Mouse (Mus musculus) hindbrain, embryonic 13.5 days (tissue): Measurements from ENCODE around the gene Casc1. TPM values are rescaled to one million over a fixed set of nuclear protein-coding genes. Genes with fewer than 3 reads are reported as not detected.

Source experiments
- ATAC-seq: fragments of 200-750 bp; cut with Nextera tagmentation; 2 replicates; pipeline ENCODE4 v1.8.0; 2017; ENCODE audit warnings: moderate TSS enrichment; ENCODE audit not compliant: low FRiP score
- H3K27ac ChIP-seq: fragments of 300-500 bp; sonication (generic); 2 replicates; pipeline ENCODE4 v1.5.1; 2015; ENCODE audit warnings: inconsistent platforms, mild to moderate bottlenecking, moderate library complexity
- H3K27me3 ChIP-seq: fragments of 300-500 bp; sonication (generic); 2 replicates; pipeline ENCODE4 v1.6.1; 2015; ENCODE audit warnings: mild to moderate bottlenecking, inconsistent platforms
- H3K36me3 ChIP-seq: fragments of 300-500 bp; sonication (generic); 2 replicates; pipeline ENCODE4 v1.6.1; 2015; ENCODE audit warnings: mild to moderate bottlenecking, inconsistent platforms
- H3K4me1 ChIP-seq: fragments of 300-500 bp; sonication (generic); replicated peaks from 2 replicates; pipeline ENCODE4 v1.6.1; 2015; ENCODE audit warnings: inconsistent platforms
- H3K4me2 ChIP-seq: fragments of 300-500 bp; sonication (generic); 2 replicates; pipeline ENCODE4 v1.6.1; 2015; ENCODE audit warnings: inconsistent platforms, mild to moderate bottlenecking, moderate library complexity
- H3K4me3 ChIP-seq: fragments of 300-500 bp; sonication (generic); 2 replicates; pipeline ENCODE4 v1.5.1; 2015; ENCODE audit warnings: mild to moderate bottlenecking, inconsistent platforms
- H3K9ac ChIP-seq: fragments of 300-500 bp; sonication (generic); 2 replicates; pipeline ENCODE4 v1.6.1; 2015; ENCODE audit warnings: mild to moderate bottlenecking, inconsistent platforms
- H3K9me3 ChIP-seq: fragments of 300-500 bp; sonication (generic); 2 replicates; pipeline ENCODE4 v1.6.1; 2016; ENCODE audit warnings: inconsistent platforms
- WGBS: fragments of 180-500 bp; shearing (Covaris S2); methylation state at CpG from one replicate; pipeline ENCODE4 v1.1.7; 2015; 5-methylcytosine and 5-hydroxymethylcytosine counted together
- polyA plus RNA-seq: library from polyadenylated mRNA; unstranded; fragments of >200 nt; fragmentation: Nextera tagmentation; extraction: Ambion mirVana; gene quantifications from 2 replicates; pipeline ENCODE4 v1.2.1, GENCODE M21; 2015

Casc1 gene
- 0.97 and 1.0 TPM in 2 replicates for polyA plus RNA-seq

GRCm38 (mm10) chr6:145210816-145211338 is at the start of gene Casc1, which contains the start of gene Etfrf1:
TSS of gene Casc1 (minus strand) at chr6:145211005.
TSS of gene Etfrf1 (plus strand) at chr6:145211134.
- H3K27ac ChIP-seq = peak within 1 kb of the TSS; percentile 96
- H3K9me3 ChIP-seq = no peaks in the 10 kb centered on the region
- ATAC-seq = peak; percentile 99
- peaks cover 18% of the 10 kb centered on the region for H3K4me1 ChIP-seq
- WGBS = 0% methylated on average over 36 of the region's 36 CpGs
- peak within 1 kb of the TSS; percentile 91 for H3K9ac ChIP-seq
- peak within 1 kb of the TSS; percentile 65 for H3K4me2 ChIP-seq
- H3K27me3 ChIP-seq = no peaks in the 10 kb centered on the region
- H3K4me3 ChIP-seq = peak within 1 kb of the TSS; percentile 73
- H3K36me3 ChIP-seq = no peaks in the 10 kb centered on the region

DNA sequence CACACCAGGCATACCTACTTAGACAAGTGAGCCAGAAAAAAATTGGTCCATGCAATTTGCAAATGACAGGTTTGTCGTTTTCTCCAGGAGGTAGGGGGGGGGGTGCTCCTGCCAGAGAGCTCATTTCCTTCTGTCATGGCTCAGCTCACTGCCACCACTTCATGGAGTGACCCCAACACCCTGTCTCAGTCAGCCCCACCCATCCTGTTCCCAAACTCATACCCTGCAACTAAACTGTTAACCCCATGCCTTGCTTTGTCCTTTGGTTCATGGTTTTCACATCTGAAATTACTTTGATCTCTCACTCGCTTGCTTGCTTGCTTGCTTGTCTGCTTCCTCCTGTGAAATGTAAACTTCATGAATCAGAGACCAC is 45.9 kb upstream of the Casc1 start:
- Histone ChIP-seq H3K27me3 (no peaks in the 10 kb centered on the region), H3K4me3 (no peak overlapping the region), H3K9ac (no peak overlapping the region), H3K36me3 (no peaks in the 10 kb centered on the region), H3K4me2 (no peak overlapping the region), H3K27ac (no peak overlapping the region), H3K9me3 (no peaks in the 10 kb centered on the region), H3K4me1 (no peaks in the 10 kb centered on the region)
- no peak for ATAC-seq
- 50% methylated on average over 2 of the region's 2 CpGs for WGBS

DNA sequence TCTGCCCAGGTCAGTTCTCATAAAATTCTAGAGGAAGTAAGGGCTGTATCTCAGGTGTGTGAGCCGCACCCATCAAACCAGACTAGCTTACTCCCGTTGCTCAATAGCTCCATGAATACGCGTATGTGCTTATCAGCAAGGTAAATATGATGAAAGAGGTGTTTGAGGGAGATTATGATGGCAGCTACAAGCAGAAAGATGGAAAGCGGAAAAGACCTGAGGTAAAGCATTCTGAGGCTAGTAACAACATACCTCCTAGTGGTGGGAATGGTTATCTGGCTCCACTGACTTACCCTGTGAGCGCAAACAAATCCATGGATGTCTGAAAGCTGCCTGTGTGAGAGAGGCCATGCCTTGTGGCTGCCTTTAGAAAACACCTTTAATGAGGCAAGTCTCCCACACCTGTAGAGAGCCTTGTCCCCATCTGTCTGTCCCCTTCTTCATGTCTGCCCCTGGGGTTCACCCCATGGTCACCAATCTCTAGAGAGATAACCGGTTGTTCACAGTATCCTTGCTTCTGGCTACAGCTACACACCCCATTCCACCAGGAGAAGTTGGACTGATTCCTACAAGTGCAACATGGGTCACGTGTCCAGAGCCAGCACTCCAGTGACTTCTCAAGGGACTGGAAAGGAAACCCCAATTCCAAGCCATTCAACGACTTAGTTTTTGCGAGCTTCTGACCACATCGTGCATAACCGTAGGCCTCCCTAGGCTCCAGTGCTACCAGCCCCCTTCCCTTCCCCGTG is 45.3 kb upstream of the Casc1 start:
- H3K36me3 ChIP-seq = no peaks in the 10 kb centered on the region
- no peak overlapping the region for H3K4me3 ChIP-seq
- 0 out of 2 replicates have a peak, but pooled peaks cover 2% of the 10 kb centered on the region for H3K4me1 ChIP-seq
- H3K27ac ChIP-seq = no peak overlapping the region
- 84% methylated on average over 13 of the region's 13 CpGs for WGBS
- H3K27me3 ChIP-seq = no peaks in the 10 kb centered on the region
- no peak for ATAC-seq
- H3K9ac ChIP-seq = no peak overlapping the region
- no peaks in the 10 kb centered on the region for H3K9me3 ChIP-seq
- H3K4me2 ChIP-seq = no peak overlapping the region

DNA sequence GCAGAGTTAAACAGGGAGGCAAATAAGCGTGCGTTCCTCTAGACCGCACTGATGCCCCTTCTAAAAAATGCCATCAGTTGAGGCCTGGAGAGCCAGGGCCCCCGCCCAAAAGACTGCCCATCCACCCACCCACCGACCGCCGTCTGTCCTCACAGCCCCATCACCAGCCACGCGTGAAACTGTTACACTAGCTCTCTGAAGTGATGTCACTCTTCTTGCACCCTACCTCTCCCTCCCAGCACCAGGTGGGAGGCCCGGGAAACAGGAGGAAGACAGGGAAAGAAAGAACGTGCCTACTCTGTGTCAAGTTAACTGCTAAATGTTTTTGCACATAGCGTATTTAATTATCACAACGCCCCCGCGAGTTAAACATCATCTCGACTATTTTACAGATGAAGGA is 40.0 kb upstream of the Casc1 start:
- Histone ChIP-seq H3K9me3 (no peaks in the 10 kb centered on the region), H3K4me2 (peak overlapping the region; percentile 65), H3K4me3 (peak overlapping the region; percentile 89), H3K27ac (peak overlapping the region; percentile 94), H3K4me1 (peaks cover 26% of the 10 kb centered on the region), H3K9ac (peak overlapping the region; percentile 95), H3K36me3 (no peaks in the 10 kb centered on the region; the same call in 1 of the 2 replicates), H3K27me3 (no peaks in the 10 kb centered on the region)
- ATAC-seq = peak; percentile 54
- WGBS = 12% methylated on average over 16 of the region's 16 CpGs

DNA sequence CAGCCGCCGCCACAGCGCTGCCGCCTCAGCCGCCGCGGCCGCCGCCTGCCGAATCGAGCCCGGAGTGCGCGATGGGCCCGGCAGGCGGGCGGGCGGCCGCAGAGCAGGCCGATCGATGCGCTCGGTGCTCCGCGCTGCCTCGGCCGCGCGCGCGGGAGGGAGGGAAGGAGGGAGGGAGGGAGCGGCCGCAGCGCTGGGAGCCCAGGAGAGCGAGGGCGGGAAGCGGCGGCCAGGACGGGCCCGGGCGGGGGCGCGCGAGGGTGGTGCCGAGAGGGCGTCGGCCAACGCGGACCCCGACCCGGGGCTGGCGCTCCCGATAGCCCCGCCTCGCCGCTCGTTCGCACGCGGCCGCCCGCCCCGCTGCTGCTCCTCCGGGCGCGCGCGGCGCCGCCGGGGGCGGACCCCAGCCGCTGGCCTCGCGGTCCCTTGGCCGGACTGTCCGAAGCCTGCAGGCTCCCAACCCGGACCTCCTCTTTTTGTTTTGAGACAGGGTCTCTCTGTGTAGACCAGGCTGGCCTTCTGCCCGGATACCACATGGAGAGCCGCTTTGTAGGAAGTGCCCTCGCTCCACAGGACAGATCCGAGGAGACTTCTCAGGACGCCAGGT is 39.5 kb upstream of the Casc1 start, which contains the start of gene Kras:
TSS of gene Kras (minus strand) at position 55 of the 607 bp plus-strand sequence.
- Histone ChIP-seq H3K4me2 (peak within 1 kb of the TSS; percentile 79), H3K27ac (peak within 1 kb of the TSS; percentile 94), H3K4me1 (peaks cover 26% of the 10 kb centered on the region), H3K27me3 (no peaks in the 10 kb centered on the region), H3K9me3 (no peaks in the 10 kb centered on the region), H3K9ac (peak within 1 kb of the TSS; percentile 95), H3K4me3 (peak within 1 kb of the TSS; percentile 89), H3K36me3 (peaks cover 3% of the 10 kb centered on the region; the same call in 1 of the 2 replicates)
- WGBS = under 1% methylated on average over 66 of the region's 83 CpGs
- peak; percentile 94 for ATAC-seq

DNA sequence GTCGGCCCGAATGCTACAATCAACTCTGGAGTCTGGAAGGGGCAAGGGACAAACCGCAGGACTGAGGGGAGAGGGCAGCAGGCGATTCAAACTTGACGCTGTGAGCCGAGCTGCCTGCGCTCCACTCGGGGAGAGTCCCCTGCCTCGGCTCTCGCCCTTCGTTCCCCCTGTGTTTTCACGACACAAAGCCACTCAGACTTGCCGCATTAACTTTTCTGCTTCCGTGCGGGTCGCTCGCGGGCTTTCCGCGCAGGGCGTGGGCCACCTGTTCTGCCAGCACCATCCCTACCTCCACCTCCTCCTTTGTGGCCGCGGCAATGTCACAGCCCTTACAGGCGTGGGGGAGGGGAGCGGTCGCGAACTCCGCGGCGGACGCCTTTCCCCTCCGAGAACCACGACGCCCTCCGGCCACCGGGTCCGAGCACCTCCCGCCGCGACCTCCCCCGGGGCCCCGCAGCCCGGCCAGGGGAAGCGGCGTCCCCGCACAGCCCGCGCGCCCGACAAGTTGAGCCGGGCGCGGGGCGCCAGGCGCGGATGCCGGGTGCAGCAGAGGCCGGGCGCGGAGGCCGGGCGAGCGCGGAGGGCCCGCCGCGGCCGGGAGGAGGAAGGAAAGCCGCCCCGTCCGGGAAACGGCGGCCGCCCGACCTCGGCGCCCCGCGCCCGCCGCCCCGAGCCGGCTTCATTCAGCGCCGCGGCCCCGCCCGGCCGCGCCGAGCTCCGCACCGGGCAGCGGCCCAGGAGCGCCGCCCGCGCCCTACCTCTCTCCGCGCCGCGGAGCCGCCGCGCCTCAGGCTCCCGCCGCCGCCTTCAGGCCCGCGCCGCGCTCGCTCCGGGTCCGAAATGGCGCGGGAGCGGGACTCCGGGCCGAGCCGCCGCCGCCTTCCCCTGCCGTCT is 38.7 kb upstream of the Casc1 start:
- peak; percentile 69 for ATAC-seq
- H3K9ac ChIP-seq = peak overlapping the region; percentile 95
- H3K36me3 ChIP-seq = peaks cover 7% of the 10 kb centered on the region; the same call in 1 of the 2 replicates
- H3K4me1 ChIP-seq = peaks cover 26% of the 10 kb centered on the region
- peak overlapping the region; percentile 89 for H3K4me3 ChIP-seq
- WGBS = under 1% methylated on average over 83 of the region's 124 CpGs
- no peaks in the 10 kb centered on the region for H3K27me3 ChIP-seq
- peak overlapping the region; percentile 79 for H3K4me2 ChIP-seq
- peak overlapping the region; percentile 94 for H3K27ac ChIP-seq
- no peaks in the 10 kb centered on the region for H3K9me3 ChIP-seq

DNA sequence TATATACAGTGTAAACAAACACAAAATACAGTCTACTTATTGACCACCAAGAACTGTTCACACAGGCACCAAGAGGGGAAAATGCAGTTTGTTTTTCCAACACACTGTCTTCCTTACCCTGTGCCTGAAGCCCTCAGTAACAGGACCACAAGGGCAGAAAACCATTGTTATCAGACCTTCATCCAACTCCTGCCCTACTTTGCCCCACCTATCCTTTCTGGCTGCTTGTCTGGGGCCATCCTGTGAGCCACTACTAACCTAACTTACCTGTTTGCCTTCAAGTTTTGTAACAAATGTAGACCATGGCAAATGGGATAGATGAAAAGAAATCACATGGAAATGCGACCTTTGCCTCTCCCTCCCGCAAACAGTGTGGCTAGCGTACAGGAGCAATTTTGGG is 37.1 kb upstream of the Casc1 start:
- no peak for ATAC-seq
- Histone ChIP-seq H3K27ac (no peak overlapping the region), H3K27me3 (no peaks in the 10 kb centered on the region), H3K4me1 (peaks cover 26% of the 10 kb centered on the region), H3K4me3 (peak overlapping the region; percentile 89), H3K9ac (no peak overlapping the region), H3K9me3 (no peaks in the 10 kb centered on the region), H3K4me2 (peak overlapping the region; percentile 79), H3K36me3 (peaks cover 11% of the 10 kb centered on the region; the same call in 1 of the 2 replicates)
- 67% methylated on average over 3 of the region's 3 CpGs for WGBS

DNA sequence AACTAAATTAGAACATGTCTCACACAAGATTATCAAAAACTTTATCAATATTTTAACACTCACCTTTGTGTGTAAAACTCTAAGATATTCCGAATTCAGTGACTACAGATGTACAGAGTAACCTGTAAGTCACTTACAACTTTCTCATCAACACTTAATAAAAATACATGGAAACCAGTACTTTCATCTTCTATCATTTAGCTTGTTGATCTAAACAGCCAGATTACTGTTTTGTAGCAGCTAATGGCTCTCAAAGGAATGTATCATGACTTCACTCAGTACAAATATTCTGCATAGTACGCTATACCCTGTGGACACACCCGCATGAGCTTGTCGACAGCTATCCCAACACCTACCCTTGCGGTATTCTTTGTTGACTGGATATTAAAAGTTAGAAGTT is 36.0 kb upstream of the Casc1 start:
- Histone ChIP-seq H3K27ac (no peak overlapping the region), H3K4me3 (no peak overlapping the region), H3K4me2 (no peak overlapping the region), H3K27me3 (no peaks in the 10 kb centered on the region), H3K9me3 (no peaks in the 10 kb centered on the region), H3K36me3 (peaks cover 11% of the 10 kb centered on the region; the same call in 1 of the 2 replicates), H3K9ac (no peak overlapping the region; the same call in 1 of the 2 replicates), H3K4me1 (peaks cover 26% of the 10 kb centered on the region)
- WGBS = 92% methylated on average over 5 of the region's 5 CpGs
- ATAC-seq = no peak

DNA sequence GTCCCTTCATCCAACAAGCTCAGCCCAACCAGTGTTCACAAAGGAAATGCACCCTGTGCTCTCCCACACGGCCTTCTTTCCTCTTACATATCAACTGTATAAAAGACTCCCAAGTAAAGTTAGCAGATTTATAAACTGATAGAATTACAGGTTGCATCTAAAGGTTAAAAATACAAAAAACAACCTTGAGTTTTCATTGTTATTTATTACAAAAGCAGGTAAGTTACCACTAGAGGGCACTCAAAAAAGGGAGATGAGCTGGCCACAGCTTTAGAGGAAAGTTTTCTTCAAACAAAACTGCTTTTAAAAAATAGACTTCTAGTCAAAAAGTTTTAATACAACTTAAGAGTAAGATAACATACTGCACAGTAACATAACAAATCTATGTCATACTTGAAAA is 31.7 kb upstream of the Casc1 start:
- WGBS = 55% methylated on average over 1 of the region's 1 CpGs
- Histone ChIP-seq H3K36me3 (peaks cover 20% of the 10 kb centered on the region; the same call in 1 of the 2 replicates), H3K9me3 (no peaks in the 10 kb centered on the region), H3K4me2 (no peak overlapping the region), H3K27ac (no peak overlapping the region), H3K9ac (no peak overlapping the region), H3K4me1 (peaks cover 5% of the 10 kb centered on the region), H3K4me3 (no peak overlapping the region), H3K27me3 (no peaks in the 10 kb centered on the region)
- no peak for ATAC-seq

- Histone ChIP-seq H3K4me2 (no peak overlapping the region), H3K36me3 (peaks cover 16% of the 10 kb centered on the region; the same call in 1 of the 2 replicates), H3K27me3 (no peaks in the 10 kb centered on the region), H3K27ac (no peak overlapping the region), H3K4me3 (no peak overlapping the region), H3K9ac (no peak overlapping the region), H3K4me1 (no peaks in the 10 kb centered on the region), H3K9me3 (no peaks in the 10 kb centered on the region)
- ATAC-seq = no peak
- WGBS = 92% methylated on average over 6 of the region's 6 CpGs
These were observed 29.5 kb upstream of the Casc1 start for GRCm38 (mm10) chr6:145240285-145240684.

DNA sequence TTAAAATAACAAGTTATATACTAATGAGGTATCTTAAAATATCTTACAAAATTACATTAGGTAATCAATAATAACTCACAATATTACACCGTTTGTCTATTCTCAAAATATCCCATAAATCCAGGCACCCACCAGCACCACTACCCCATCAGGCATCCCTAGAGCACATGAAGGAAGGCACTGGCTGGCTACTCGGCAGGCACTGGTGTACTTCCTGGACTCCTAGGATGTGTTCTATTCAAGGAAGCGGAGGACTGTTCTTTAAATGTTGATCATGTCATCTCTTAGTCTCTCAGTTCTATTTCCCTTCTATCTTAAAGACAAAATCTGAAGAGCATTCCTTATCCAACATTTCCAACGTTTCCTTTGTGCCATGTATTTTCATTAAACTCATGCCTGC is 26.3 kb upstream of the Casc1 start:
- Histone ChIP-seq H3K27ac (no peak overlapping the region), H3K4me1 (no peaks in the 10 kb centered on the region), H3K9ac (no peak overlapping the region), H3K36me3 (peaks cover 12% of the 10 kb centered on the region), H3K9me3 (no peaks in the 10 kb centered on the region), H3K4me3 (no peak overlapping the region), H3K27me3 (no peaks in the 10 kb centered on the region), H3K4me2 (no peak overlapping the region)
- no peak for ATAC-seq
- 84% methylated on average over 4 of the region's 4 CpGs for WGBS

GRCm38 (mm10) chr6:145235367-145235766 is 24.6 kb upstream of the Casc1 start:
- Histone ChIP-seq H3K9ac (no peak overlapping the region), H3K4me3 (no peak overlapping the region), H3K4me2 (no peak overlapping the region), H3K4me1 (no peaks in the 10 kb centered on the region), H3K27me3 (no peaks in the 10 kb centered on the region), H3K36me3 (peaks cover 17% of the 10 kb centered on the region), H3K27ac (no peak overlapping the region), H3K9me3 (no peaks in the 10 kb centered on the region)
- 92% methylated on average over 6 of the region's 6 CpGs for WGBS
- no peak for ATAC-seq
